Mouse (Mus musculus) fibroblast of lung, adult 2 months (primary cell): ENCODE measurements at regions not wholly inside any gene's neighbourhood (a gene's known extent, or its start where the extent isn't known, plus 50 kb on each side); places are given as distances from the start of the nearest gene placed in this dataset.
"Not testable (repeated sequence)": the region's sequence is repeated elsewhere in the genome, so short reads cannot be mapped to it uniquely, and the experiment has no call there.

Source experiments
- DNase-seq: peaks from one replicate; pipeline ENCODE4 v3.0.0-alpha.2; 2011; ENCODE audit warnings: low read depth

DNA sequence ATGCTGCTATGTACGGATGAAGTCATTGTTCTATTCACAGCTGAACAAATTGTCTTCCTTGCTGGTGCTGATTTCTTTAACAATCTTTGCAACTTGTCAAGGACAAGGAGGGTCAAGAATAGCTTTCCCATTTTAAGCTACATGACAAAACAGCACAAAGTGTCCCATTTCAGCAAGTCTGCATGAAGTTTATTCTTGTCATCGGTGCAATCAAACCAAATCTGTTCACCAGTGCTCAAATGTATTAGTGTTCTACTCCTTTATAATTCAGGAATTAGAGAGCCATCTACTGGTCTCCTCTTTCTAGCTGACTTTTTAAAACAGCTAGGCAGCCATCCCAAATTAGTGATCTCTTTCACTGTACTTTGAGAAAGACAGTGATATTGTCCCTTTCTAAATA lies 1040.8 kb downstream of the Galc start:
- DNase-seq, result no peak

DNA sequence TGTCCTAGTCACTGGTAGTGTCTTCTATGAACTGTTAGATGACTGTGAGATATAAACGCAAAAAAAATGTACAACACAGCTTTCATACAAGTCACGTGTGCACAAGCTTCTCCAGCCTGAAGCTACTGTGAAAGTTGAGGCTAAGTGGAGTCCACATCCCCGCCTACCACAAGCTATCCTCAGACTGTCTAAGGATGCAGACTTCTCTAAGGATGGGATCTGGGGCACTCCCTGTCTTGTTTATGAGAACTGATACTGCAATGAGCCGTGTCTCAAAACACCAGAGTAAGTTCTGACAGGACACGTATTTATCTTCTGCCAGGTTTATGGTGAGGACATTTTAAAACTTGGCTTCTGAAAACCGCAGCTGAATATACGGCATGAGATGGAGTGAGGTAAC lies 1041.7 kb downstream of the Galc start:
- no peak for DNase-seq

DNA sequence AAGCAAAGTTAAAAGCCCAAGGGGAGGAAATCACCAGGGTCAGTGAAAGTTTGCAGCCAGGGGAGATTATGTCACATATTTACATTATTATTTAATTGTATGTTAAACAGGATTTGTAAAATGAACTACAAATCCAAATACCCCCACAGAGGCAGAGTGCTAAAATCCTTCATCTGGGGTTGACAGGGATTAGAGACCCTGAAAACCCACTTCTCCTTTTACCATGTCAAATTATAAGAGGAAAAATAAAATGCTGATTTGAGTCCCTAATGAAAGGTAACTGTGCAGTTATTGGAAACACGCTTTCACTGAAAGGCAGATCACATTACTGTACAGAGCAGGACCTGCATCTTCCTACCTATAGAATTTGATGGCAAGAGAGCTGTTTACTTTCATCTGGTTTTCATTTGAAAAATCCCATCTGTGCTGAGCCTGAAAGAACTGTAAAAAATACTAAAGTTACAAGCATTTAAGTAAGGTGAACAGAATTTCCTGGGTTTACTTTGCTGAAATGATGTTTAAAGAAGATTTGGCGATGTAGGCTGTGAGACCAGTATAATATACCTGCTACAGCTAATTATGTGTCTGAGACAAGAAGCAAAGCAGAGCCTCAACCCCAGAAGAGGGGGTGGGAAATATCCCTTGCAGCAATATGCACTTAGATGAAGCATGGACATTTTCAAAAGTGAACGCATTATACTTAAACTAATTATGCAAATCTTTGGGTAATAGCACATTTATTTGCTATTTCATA lies 1055.4 kb downstream of the Galc start:
- no peak for DNase-seq

DNA sequence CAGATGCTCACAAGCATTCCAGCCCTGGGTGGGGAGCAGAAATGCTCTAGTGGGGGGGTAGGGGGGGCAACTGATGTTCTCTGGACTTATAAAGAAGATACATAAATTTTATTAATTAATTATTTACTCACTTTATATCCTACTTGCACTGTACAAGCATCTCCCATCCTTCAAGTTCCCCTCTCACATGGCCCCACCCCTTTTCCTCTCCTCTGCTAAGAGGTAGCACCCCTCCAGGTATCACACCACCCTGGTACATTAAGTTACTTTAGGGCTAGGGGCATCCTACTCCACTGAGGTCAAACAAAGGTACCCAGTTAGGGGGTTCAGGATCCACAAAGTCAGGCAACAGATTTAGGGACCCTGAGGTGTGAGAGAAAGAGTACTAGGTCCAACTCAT lies 1097.4 kb downstream of the Galc start:
- no peak for DNase-seq

DNA sequence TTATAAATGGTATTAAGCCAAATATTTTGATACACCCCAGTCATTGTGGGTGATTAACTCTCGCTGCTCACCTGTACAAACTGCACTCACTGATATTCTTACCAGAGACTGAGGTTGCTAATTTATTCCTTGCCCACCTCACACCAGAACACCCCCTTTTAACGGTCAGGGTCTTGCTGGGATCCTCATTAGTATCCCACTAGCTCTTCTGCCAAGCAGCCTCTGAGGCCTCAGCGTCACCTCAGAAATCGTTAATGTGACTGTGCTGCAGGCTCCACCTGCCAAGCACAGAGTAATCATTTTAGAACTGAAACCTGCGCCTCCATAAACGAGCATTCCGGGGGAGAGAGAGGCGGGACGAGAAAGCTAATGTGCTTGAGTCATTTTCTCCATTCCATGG lies 1097.8 kb downstream of the Galc start:
- DNase-seq, result no peak

DNA sequence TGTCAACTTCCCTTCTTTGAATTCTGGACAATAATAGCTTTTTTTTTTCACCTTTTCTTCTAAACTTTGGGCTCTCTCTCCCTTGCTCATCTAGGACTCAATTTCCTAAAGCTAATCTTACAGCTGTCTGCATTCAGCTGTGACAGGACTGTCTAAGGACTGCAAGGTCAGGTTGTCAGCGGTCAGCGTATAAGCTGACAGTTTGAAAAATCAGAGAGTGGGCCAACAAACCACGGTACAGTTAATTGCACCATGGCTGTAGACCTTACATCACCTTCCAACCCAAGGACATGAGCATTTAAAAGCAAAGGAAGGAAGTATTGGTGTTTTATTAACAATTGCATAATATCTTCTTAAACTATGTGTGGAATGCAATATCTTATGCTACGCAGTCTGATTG lies 1100.9 kb downstream of the Galc start:
- DNase-seq, result no peak

DNA sequence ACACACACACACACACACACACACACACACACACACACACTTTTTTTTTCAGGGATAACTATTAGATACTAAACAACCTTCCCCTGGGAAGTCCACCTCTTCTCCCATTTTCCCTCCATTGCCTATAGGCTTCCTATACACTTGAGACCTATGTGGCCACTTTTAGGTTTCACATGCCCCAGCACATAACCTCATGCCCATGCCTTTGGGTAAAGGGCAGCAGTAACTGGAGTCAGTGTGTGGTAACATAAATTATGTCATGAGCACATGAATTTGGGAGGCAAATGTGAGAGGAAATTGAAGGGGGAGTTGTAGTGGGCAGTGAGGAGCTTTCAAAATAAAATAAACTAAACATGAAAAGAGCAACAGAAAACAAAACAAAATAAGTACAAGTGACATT lies 1101.5 kb downstream of the Galc start:
- DNase-seq, result no peak

DNA sequence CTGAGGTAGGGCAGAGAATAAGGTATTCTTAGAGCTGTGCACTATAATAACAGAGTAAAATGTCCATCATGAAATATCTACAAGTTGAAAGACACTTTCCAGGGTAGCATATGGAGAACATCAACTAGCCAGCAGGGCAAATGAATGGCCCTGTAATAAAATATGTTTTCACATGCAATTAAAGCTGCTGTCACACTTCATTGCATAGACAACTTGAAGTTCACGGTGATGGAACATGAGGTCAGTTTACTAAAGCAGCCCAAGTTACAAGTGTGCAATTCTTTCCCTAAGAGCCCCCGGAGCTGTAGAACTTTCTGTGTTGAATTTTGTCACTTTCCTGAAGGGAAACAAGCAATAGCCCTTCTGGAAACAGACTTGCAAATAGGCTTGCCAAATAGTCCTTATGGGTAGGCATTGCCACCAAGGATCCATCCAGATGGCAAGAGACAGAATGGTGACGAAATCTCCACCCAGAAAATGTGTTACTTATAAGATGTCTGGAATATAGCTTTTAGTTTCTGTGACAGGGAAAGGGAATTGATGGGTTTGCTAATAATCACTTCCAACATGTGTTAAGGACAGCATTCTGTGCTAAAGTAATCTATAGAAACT lies 1102.7 kb downstream of the Galc start:
- DNase-seq, result no peak

DNA sequence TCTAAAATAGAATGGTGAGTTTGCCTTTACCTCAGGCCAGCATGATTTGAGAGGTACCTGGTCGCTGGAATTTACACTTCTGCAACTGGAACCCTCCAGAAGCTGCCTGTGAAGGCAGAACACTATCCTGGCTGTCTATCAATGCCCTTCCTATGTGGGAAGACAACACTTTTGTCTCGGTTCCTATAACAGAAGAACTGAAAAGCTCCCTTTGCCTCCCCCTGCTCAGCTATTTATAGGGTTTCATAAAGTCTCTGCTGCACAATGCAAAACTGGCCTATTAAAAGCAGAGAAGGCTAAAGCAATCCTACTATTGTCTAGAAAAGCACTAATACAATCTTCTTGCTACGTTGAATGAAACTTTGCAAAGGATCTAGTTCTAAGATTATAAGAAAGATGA lies 1116.5 kb downstream of the Galc start:
- no peak for DNase-seq

DNA sequence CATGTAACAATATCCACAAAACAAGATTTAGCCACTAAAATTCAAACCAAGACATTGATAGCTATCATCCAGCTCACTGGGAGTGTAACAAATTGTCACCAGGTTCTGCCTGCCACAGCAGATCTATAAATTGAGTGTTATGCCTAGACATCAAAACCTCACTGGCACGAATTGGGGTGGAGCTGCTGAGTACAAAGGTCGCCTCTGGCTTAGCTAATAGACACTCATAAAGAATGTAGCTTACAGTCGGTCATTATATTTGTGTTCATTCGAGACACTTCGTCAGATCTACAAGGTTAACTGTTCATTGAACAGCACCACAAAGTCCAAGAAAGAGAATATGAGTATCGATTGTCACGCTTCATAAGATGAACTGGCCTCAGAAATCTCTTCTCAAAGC lies 1121.3 kb downstream of the Galc start:
- DNase-seq, result no peak

DNA sequence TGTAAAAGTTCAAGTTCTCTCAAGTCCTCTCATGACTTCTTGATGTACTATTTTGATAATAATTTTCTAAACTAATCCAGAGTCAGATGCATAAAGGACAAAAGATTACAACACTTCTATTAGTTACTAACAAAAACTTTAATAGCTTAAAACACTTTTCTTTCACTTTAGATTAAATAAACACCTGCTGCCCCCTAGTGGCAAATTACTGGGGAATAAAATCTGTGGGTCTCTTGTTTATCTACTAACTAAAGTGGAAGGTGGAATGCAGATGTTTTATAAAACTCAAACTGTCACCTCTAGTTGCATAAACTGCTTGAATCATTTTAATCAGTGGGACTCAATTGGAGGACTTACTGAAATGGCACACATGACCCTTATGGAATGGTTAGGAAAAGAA lies 1129.0 kb downstream of the Galc start:
- peak; percentile 18 for DNase-seq

DNA sequence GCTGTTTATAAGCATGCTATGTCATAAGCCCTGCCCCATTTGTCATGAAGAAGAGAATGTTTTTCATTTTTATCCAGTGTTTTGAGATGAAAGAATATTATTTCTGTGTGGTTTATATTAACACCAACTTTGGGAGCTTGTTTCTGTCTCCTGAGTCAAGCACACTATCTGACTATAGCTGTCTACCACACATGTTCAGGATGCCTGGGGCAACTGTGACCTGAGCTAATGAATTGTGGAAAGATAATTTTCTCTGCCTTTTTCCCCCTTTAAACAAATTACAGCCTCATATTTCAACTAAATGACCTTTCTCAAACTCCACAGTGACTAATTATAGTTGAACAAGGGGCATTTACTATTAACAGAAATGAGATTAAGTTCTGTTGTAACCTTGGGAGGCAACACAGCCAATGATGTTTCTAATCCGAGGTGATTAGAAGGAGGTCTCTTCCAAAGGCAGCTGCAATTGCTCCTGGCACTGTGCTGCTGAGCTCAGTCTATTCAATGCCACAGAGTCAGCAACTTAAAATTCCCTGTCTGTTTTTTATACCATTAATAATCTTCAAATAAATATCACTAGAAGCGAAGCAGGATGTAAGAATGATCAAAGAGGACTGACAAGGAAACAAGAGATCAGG lies 1168.6 kb downstream of the Galc start:
- no peak for DNase-seq

DNA sequence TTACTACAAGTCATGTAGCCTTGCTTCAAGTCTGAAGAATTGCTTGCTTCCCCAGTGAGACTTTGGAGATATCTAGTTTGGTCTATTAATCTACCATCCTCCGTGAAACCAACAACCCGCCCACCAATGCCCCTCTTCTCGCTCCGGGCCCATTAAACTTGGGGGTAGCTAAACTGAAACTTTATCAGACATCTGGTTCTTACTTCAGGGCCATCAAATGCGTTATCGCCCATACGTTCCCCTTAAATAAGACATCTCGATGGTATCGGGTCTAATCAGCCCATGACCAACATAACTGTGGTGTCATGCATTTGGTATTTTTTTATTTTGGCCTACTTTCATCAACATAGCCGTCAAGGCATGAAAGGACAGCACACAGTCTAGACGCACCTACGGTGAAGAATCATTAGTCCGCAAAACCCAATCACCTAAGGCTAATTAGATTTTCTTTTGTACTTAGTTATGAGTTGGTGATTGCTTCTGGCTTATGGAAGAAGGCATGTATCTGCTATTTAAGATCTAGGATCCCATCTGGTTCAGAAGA lies 1197.8 kb downstream of the Galc start:
- not testable (repeated sequence) for DNase-seq

DNA sequence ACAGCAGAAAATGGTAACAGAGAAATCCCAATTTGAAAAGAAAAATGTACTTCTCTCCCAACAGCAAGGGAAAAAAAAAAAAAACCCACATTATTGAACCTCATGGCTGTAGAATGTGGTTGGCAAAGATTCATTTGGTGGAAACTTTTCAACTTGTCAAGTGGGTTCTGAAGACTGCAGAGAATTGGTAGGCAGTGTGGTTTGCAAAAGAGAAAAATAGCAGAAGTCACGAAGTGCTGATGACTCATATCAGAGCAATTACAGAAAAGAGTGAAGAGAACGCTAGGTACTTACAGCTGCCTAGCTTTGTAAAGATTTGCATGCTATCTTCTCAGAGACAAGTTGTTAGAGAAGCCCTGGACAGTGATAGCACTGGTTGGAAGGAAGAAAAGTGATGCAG lies 1211.6 kb downstream of the Galc start:
- peak; percentile 87 for DNase-seq
